Mouse (Mus musculus): ENCODE data around the gene Wfdc2.

DNA sequence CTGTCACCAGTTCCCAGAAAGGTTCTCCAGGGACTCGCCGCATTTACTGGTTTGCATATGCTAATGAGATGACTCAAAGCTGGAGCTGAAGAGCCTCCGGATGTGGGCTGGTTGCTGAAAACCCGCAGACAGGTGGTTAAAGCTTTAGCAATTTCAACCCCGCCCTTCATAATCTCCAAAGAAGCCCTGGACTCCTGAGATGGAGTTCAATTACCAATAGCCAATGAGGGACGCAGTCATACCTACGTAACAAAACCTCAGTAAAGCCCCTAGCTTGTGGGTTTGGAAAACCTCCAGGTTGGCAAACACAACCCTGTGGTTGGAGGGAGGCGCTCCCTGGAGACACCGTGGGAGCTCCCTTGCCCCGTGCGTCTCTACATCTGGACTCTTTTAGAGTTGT, 40.4 kb upstream of the Wfdc2 start:
- TF ChIP-seq POLR2A (IDR thresholded peaks at IDR 0.05; ENCODE audit: borderline replicate concordance, control insufficient read depth, low read depth, low read length): no peak
- TF ChIP-seq CTCF (IDR thresholded peaks at IDR 0.05; ENCODE audit: control insufficient read depth, insufficient read depth, low read length): no peak
